Mouse (Mus musculus): Measurements from ENCODE around the gene Spata45. TPM values are rescaled to one million over a fixed set of nuclear protein-coding genes. Genes with fewer than 3 reads are reported as not detected.

The Spata45 gene
- not detected for polyA plus RNA-seq (2015; fragmentation: Illumina TruSeq; extraction: RNeasy Lipid Tissue Mini Kit (QIAGEN cat#74804); ENCODE audit: insufficient read depth, low replicate concordance)

GRCm38 (mm10) chr1:191036554-191037334, at the start of gene Spata45:
Spata45 (plus strand) TSS chr1:191036639.

GRCm38 (mm10) chr1:191026021-191026713, 10.3 kb upstream of the Spata45 start, which contains the start of gene Flvcr1:
Flvcr1 (minus strand) TSS chr1:191026158.

GRCm38 (mm10) chr1:191062781-191063485, 26.5 kb downstream of the Spata45 start, which contains the start of the genes Tatdn3 and Nsl1:
Tatdn3 (minus strand) TSS chr1:191062932.
Nsl1 (plus strand) TSS chr1:191063012.

Other genes with a start within 250 kb of the Spata45 start
- gene Rps6kc1, start 124.9 kb upstream of the Spata45 start, polyA plus RNA-seq (2015; fragmentation: Illumina TruSeq; extraction: RNeasy Lipid Tissue Mini Kit (QIAGEN cat#74804); ENCODE audit: insufficient read depth, low replicate concordance), result 12.0 TPM
- 98.1 TPM for gene Angel2, start 111.5 kb upstream of the Spata45 start, polyA plus RNA-seq (2015; fragmentation: Illumina TruSeq; extraction: RNeasy Lipid Tissue Mini Kit (QIAGEN cat#74804); ENCODE audit: insufficient read depth, low replicate concordance)
- 0.66 TPM for gene Vash2, start 57.3 kb upstream of the Spata45 start, polyA plus RNA-seq (2015; fragmentation: Illumina TruSeq; extraction: RNeasy Lipid Tissue Mini Kit (QIAGEN cat#74804); ENCODE audit: insufficient read depth, low replicate concordance)
- gene Flvcr1, start 10.5 kb upstream of the Spata45 start, polyA plus RNA-seq (2015; fragmentation: Illumina TruSeq; extraction: RNeasy Lipid Tissue Mini Kit (QIAGEN cat#74804); ENCODE audit: insufficient read depth, low replicate concordance), result 35.7 TPM
- 42.2 TPM for gene Tatdn3, start 26.3 kb downstream of the Spata45 start, polyA plus RNA-seq (2015; fragmentation: Illumina TruSeq; extraction: RNeasy Lipid Tissue Mini Kit (QIAGEN cat#74804); ENCODE audit: insufficient read depth, low replicate concordance)
- gene Nsl1, start 26.4 kb downstream of the Spata45 start, polyA plus RNA-seq (2015; fragmentation: Illumina TruSeq; extraction: RNeasy Lipid Tissue Mini Kit (QIAGEN cat#74804); ENCODE audit: insufficient read depth, low replicate concordance), result 4.1 TPM
- gene Batf3, start 61.2 kb downstream of the Spata45 start, polyA plus RNA-seq (2015; fragmentation: Illumina TruSeq; extraction: RNeasy Lipid Tissue Mini Kit (QIAGEN cat#74804); ENCODE audit: insufficient read depth, low replicate concordance), result 7.6 TPM
- not detected for gene Fam71a, start 128.2 kb downstream of the Spata45 start, polyA plus RNA-seq (2015; fragmentation: Illumina TruSeq; extraction: RNeasy Lipid Tissue Mini Kit (QIAGEN cat#74804); ENCODE audit: insufficient read depth, low replicate concordance)
- gene Atf3, start 181.4 kb downstream of the Spata45 start, polyA plus RNA-seq (2015; fragmentation: Illumina TruSeq; extraction: RNeasy Lipid Tissue Mini Kit (QIAGEN cat#74804); ENCODE audit: insufficient read depth, low replicate concordance), result 4.9 TPM